Mouse (Mus musculus): ENCODE data around the gene Mapk9. TPM values are rescaled to one million over a fixed set of nuclear protein-coding genes. Genes with fewer than 3 reads are reported as not detected.

The Mapk9 gene
- polyA plus RNA-seq, 1 experiment from 2014 or later, result 31.1 TPM

GRCm38 (mm10) chr11:49818869-49819566 is 27.5 kb upstream of the Mapk9 start:
- 86% methylated on average over 15 of the region's 15 CpGs for WGBS
- Histone ChIP-seq H3K27ac (ENCODE audit: low read length) (no peak overlapping the region), H3K9ac (ENCODE audit: low read length) (no peak overlapping the region), H3K9me3 (replicated peaks; ENCODE audit: control insufficient read depth, low read length) (no peaks in the 10 kb centered on the region), H3K4me2 (ENCODE audit: low read depth, low read length) (no peak overlapping the region), H3K4me3 (replicated peaks; ENCODE audit: low read length) (no peak overlapping the region), H3K36me3 (ENCODE audit: control insufficient read depth, insufficient read depth, low read length) (no peaks in the 10 kb centered on the region), H3K27me3 (ENCODE audit: control insufficient read depth, insufficient read depth, low read length) (no peaks in the 10 kb centered on the region), H3K4me1 (ENCODE audit: control insufficient read depth, insufficient read depth, low read length) (0 out of 2 replicates have a peak, but pooled peaks cover 3% of the 10 kb centered on the region)
- ATAC-seq (ENCODE audit: insufficient read depth, low FRiP score), result no peak

GRCm38 (mm10) chr11:49819676-49820075 is 26.9 kb upstream of the Mapk9 start:
- Histone ChIP-seq H3K9me3 (replicated peaks; ENCODE audit: control insufficient read depth, low read length) (no peaks in the 10 kb centered on the region), H3K27ac (ENCODE audit: low read length) (no peak overlapping the region), H3K4me1 (ENCODE audit: control insufficient read depth, insufficient read depth, low read length) (0 out of 2 replicates have a peak, but pooled peaks cover 3% of the 10 kb centered on the region), H3K36me3 (ENCODE audit: control insufficient read depth, insufficient read depth, low read length) (no peaks in the 10 kb centered on the region), H3K9ac (ENCODE audit: low read length) (no peak overlapping the region), H3K27me3 (ENCODE audit: control insufficient read depth, insufficient read depth, low read length) (no peaks in the 10 kb centered on the region), H3K4me3 (replicated peaks; ENCODE audit: low read length) (no peak overlapping the region), H3K4me2 (ENCODE audit: low read depth, low read length) (no peak overlapping the region)
- ATAC-seq (ENCODE audit: insufficient read depth, low FRiP score), result no peak
- 81% methylated on average over 7 of the region's 7 CpGs for WGBS

- peak; percentile 58; the same call in 1 of the 2 replicates for ATAC-seq (ENCODE audit: insufficient read depth, low FRiP score)
- WGBS, result 62% methylated on average over 2 of the region's 2 CpGs
- no peak overlapping the region for H3K9ac ChIP-seq (ENCODE audit: low read length)
These were observed 25.6 kb upstream of the Mapk9 start for GRCm38 (mm10) chr11:49820928-49821327.

GRCm38 (mm10) chr11:49821546-49821945 is 25.0 kb upstream of the Mapk9 start:
- no peak overlapping the region for H3K9ac ChIP-seq (ENCODE audit: low read length)
- H3K9me3 ChIP-seq (replicated peaks; ENCODE audit: control insufficient read depth, low read length), result no peaks in the 10 kb centered on the region
- no peak overlapping the region for H3K27ac ChIP-seq (ENCODE audit: low read length)
- H3K4me3 ChIP-seq (replicated peaks; ENCODE audit: low read length), result no peak overlapping the region
- H3K4me2 ChIP-seq (ENCODE audit: low read depth, low read length), result no peak overlapping the region
- no peak for ATAC-seq (ENCODE audit: insufficient read depth, low FRiP score)
- H3K36me3 ChIP-seq (ENCODE audit: control insufficient read depth, insufficient read depth, low read length), result no peaks in the 10 kb centered on the region
- 0 out of 2 replicates have a peak, but pooled peaks cover 3% of the 10 kb centered on the region for H3K4me1 ChIP-seq (ENCODE audit: control insufficient read depth, insufficient read depth, low read length)
- 77% methylated on average over 2 of the region's 2 CpGs for WGBS
- H3K27me3 ChIP-seq (ENCODE audit: control insufficient read depth, insufficient read depth, low read length), result no peaks in the 10 kb centered on the region

More at GRCm38 (mm10) chr11:49820928-49821327, 25.6 kb upstream of the Mapk9 start:
- Histone ChIP-seq H3K27me3 (ENCODE audit: control insufficient read depth, insufficient read depth, low read length) (no peaks in the 10 kb centered on the region), H3K9me3 (replicated peaks; ENCODE audit: control insufficient read depth, low read length) (no peaks in the 10 kb centered on the region), H3K4me3 (replicated peaks; ENCODE audit: low read length) (no peak overlapping the region), H3K27ac (ENCODE audit: low read length) (no peak overlapping the region), H3K4me2 (ENCODE audit: low read depth, low read length) (no peak overlapping the region), H3K36me3 (ENCODE audit: control insufficient read depth, insufficient read depth, low read length) (no peaks in the 10 kb centered on the region), H3K4me1 (ENCODE audit: control insufficient read depth, insufficient read depth, low read length) (0 out of 2 replicates have a peak, but pooled peaks cover 3% of the 10 kb centered on the region)

- Histone ChIP-seq H3K27ac (ENCODE audit: low read length) (no peak overlapping the region), H3K9ac (ENCODE audit: low read length) (no peak overlapping the region), H3K27me3 (ENCODE audit: control insufficient read depth, insufficient read depth, low read length) (no peaks in the 10 kb centered on the region), H3K4me3 (replicated peaks; ENCODE audit: low read length) (no peak overlapping the region), H3K4me2 (ENCODE audit: low read depth, low read length) (no peak overlapping the region), H3K36me3 (ENCODE audit: control insufficient read depth, insufficient read depth, low read length) (no peaks in the 10 kb centered on the region), H3K4me1 (ENCODE audit: control insufficient read depth, insufficient read depth, low read length) (0 out of 2 replicates have a peak, but pooled peaks cover 3% of the 10 kb centered on the region), H3K9me3 (replicated peaks; ENCODE audit: control insufficient read depth, low read length) (no peaks in the 10 kb centered on the region)
- no peak for ATAC-seq (ENCODE audit: insufficient read depth, low FRiP score)
- 83% methylated on average over 2 of the region's 2 CpGs for WGBS
These were observed 24.2 kb upstream of the Mapk9 start for GRCm38 (mm10) chr11:49822337-49822736.

- H3K4me1 ChIP-seq (ENCODE audit: control insufficient read depth, insufficient read depth, low read length), result peaks cover 11% of the 10 kb centered on the region; the same call in 1 of the 2 replicates
- no peak overlapping the region for H3K27ac ChIP-seq (ENCODE audit: low read length)
- no peaks in the 10 kb centered on the region for H3K27me3 ChIP-seq (ENCODE audit: control insufficient read depth, insufficient read depth, low read length)
- no peak overlapping the region for H3K9ac ChIP-seq (ENCODE audit: low read length)
- no peak overlapping the region for H3K4me2 ChIP-seq (ENCODE audit: low read depth, low read length)
- WGBS, result 46% methylated on average over 2 of the region's 2 CpGs
- no peak for ATAC-seq (ENCODE audit: insufficient read depth, low FRiP score)
- H3K36me3 ChIP-seq (ENCODE audit: control insufficient read depth, insufficient read depth, low read length), result no peaks in the 10 kb centered on the region
- H3K9me3 ChIP-seq (replicated peaks; ENCODE audit: control insufficient read depth, low read length), result no peaks in the 10 kb centered on the region
- H3K4me3 ChIP-seq (replicated peaks; ENCODE audit: low read length), result no peak overlapping the region
These were observed 21.7 kb upstream of the Mapk9 start for GRCm38 (mm10) chr11:49824896-49825295.

- WGBS, result 34% methylated on average over 6 of the region's 6 CpGs
- Histone ChIP-seq H3K9me3 (replicated peaks; ENCODE audit: control insufficient read depth, low read length) (no peaks in the 10 kb centered on the region), H3K4me2 (ENCODE audit: low read depth, low read length) (no peak overlapping the region), H3K4me3 (replicated peaks; ENCODE audit: low read length) (no peak overlapping the region), H3K36me3 (ENCODE audit: control insufficient read depth, insufficient read depth, low read length) (no peaks in the 10 kb centered on the region), H3K9ac (ENCODE audit: low read length) (no peak overlapping the region), H3K4me1 (ENCODE audit: control insufficient read depth, insufficient read depth, low read length) (peaks cover 9% of the 10 kb centered on the region; the same call in 1 of the 2 replicates), H3K27me3 (ENCODE audit: control insufficient read depth, insufficient read depth, low read length) (no peaks in the 10 kb centered on the region), H3K27ac (ENCODE audit: low read length) (no peak overlapping the region)
- ATAC-seq (ENCODE audit: insufficient read depth, low FRiP score), result no peak
These were observed 19.3 kb upstream of the Mapk9 start for GRCm38 (mm10) chr11:49827243-49827642.

- H3K36me3 ChIP-seq (ENCODE audit: control insufficient read depth, insufficient read depth, low read length), result no peaks in the 10 kb centered on the region
- ATAC-seq (ENCODE audit: insufficient read depth, low FRiP score), result peak; percentile 50; the same call in 1 of the 2 replicates
- H3K4me3 ChIP-seq (replicated peaks; ENCODE audit: low read length), result no peak overlapping the region
- H3K27me3 ChIP-seq (ENCODE audit: control insufficient read depth, insufficient read depth, low read length), result no peaks in the 10 kb centered on the region
- no peaks in the 10 kb centered on the region for H3K9me3 ChIP-seq (replicated peaks; ENCODE audit: control insufficient read depth, low read length)
- H3K9ac ChIP-seq (ENCODE audit: low read length), result no peak overlapping the region
- H3K4me2 ChIP-seq (ENCODE audit: low read depth, low read length), result no peak overlapping the region
- H3K27ac ChIP-seq (ENCODE audit: low read length), result peak overlapping the region; percentile 1; the same call in 1 of the 2 replicates
- WGBS, result 36% methylated on average over 7 of the region's 7 CpGs
- H3K4me1 ChIP-seq (ENCODE audit: control insufficient read depth, insufficient read depth, low read length), result peaks cover 9% of the 10 kb centered on the region; the same call in 1 of the 2 replicates
These were observed 17.3 kb upstream of the Mapk9 start for GRCm38 (mm10) chr11:49829176-49829745.

- H3K9ac ChIP-seq (ENCODE audit: low read length), result no peak overlapping the region
- H3K27me3 ChIP-seq (ENCODE audit: control insufficient read depth, insufficient read depth, low read length), result no peaks in the 10 kb centered on the region
- no peaks in the 10 kb centered on the region for H3K36me3 ChIP-seq (ENCODE audit: control insufficient read depth, insufficient read depth, low read length)
- H3K9me3 ChIP-seq (replicated peaks; ENCODE audit: control insufficient read depth, low read length), result no peaks in the 10 kb centered on the region
- no peak for ATAC-seq (ENCODE audit: insufficient read depth, low FRiP score)
- peaks cover 9% of the 10 kb centered on the region; the same call in 1 of the 2 replicates for H3K4me1 ChIP-seq (ENCODE audit: control insufficient read depth, insufficient read depth, low read length)
- no peak overlapping the region for H3K4me2 ChIP-seq (ENCODE audit: low read depth, low read length)
- H3K27ac ChIP-seq (ENCODE audit: low read length), result no peak overlapping the region
- no peak overlapping the region for H3K4me3 ChIP-seq (replicated peaks; ENCODE audit: low read length)
- 79% methylated on average over 12 of the region's 12 CpGs for WGBS
These were observed 14.6 kb upstream of the Mapk9 start for GRCm38 (mm10) chr11:49831980-49832379.

All from stomach, embryonic 16.5 days (tissue).